Mouse (Mus musculus) liver, embryonic 14.5 days (tissue): ENCODE results near the gene Shc1. TPM values are rescaled to one million over a fixed set of nuclear protein-coding genes. Genes with fewer than 3 reads are reported as not detected.
A peak's percentile ranks its signal among the peaks of the same experiment; 100 is the strongest.

Experiments used
- ATAC-seq: fragments of 200-750 bp; cut with Nextera tagmentation; 2 replicates; pipeline ENCODE4 v1.8.0; 2017; ENCODE audit warnings: moderate number of reproducible peaks, mild to moderate bottlenecking, moderate library complexity; ENCODE audit not compliant: insufficient read depth
- DNase-seq, 3 experiments: peaks; one replicate each; pipeline ENCODE4 v3.0.0-alpha.2; 2012 to 2013; ENCODE audit warnings: low read depth in 3 of 3, low spot score in 3 of 3
- H3K27ac ChIP-seq: fragments of 300-500 bp; sonication (generic); 2 replicates; pipeline ENCODE4 v1.5.1; 2014; ENCODE audit warnings: moderate library complexity, mild to moderate bottlenecking, control low read depth, inconsistent platforms
- H3K27me3 ChIP-seq: fragments of 300-500 bp; sonication (generic); 2 replicates; pipeline ENCODE4 v1.6.1; 2014; ENCODE audit warnings: mild to moderate bottlenecking, low read length, moderate library complexity; ENCODE audit not compliant: control insufficient read depth, insufficient read depth
- H3K36me3 ChIP-seq: fragments of 300-500 bp; sonication (generic); replicated peaks from 2 replicates; pipeline ENCODE4 v1.6.1; 2014; ENCODE audit warnings: low read depth; ENCODE audit not compliant: control insufficient read depth, insufficient read depth
- H3K4me1 ChIP-seq, 2 experiments: fragments of 200-500 bp in 1 of 2; fragments of 300-500 bp in 1 of 2; sonication (generic) in 1 of 2; replicated peaks; 2 replicates each; pipeline ENCODE4 v1.6.1; 2012 to 2014; ENCODE audit warnings: antibody characterized with exemption in 1 of 2, inconsistent platforms in 1 of 2, low read length in 1 of 2; ENCODE audit not compliant: control insufficient read depth in 2 of 2, insufficient read depth in 2 of 2
- H3K4me2 ChIP-seq: fragments of 300-500 bp; sonication (generic); 2 replicates; pipeline ENCODE4 v1.6.1; 2014; ENCODE audit warnings: low read depth, mild to moderate bottlenecking, control low read depth, moderate library complexity
- H3K4me3 ChIP-seq, 2 experiments: fragments of 200-500 bp in 1 of 2; fragments of 300-500 bp in 1 of 2; sonication (generic) in 1 of 2; 2 replicates each; pipeline ENCODE4 v1.5.1; 2012 to 2014; ENCODE audit warnings: low read depth in 2 of 2, low read length in 2 of 2, mild to moderate bottlenecking in 2 of 2, control low read depth in 1 of 2, inconsistent platforms in 1 of 2, moderate library complexity in 1 of 2; ENCODE audit not compliant: insufficient read depth in 1 of 2
- H3K9ac ChIP-seq: fragments of 300-500 bp; sonication (generic); replicated peaks from 2 replicates; pipeline ENCODE4 v1.6.1; 2014; ENCODE audit warnings: mild to moderate bottlenecking, control low read depth, moderate library complexity
- H3K9me3 ChIP-seq: fragments of 300-500 bp; sonication (generic); 2 replicates; pipeline ENCODE4 v1.6.1; 2016; ENCODE audit warnings: low read length, mixed read lengths; ENCODE audit not compliant: control insufficient read depth
- CTCF ChIP-seq: IDR thresholded peaks from 2 replicates; pipeline ENCODE4 v1.5.1; 2016; ENCODE audit warnings: antibody characterized with exemption, low read depth, control low read depth
- EP300 ChIP-seq: IDR thresholded peaks from 2 replicates; pipeline ENCODE4 v1.6.1; 2016; ENCODE audit warnings: antibody characterized with exemption, low read depth
- WGBS: fragments of 180-500 bp; shearing (Covaris S2); extraction: QIAGEN DNeasy Blood & Tissue Kit; methylation state at CpG from one replicate; pipeline ENCODE4 v1.1.7; 2014; ENCODE audit not compliant: insufficient replicate concordance; 5-methylcytosine and 5-hydroxymethylcytosine counted together
- polyA plus RNA-seq, 2 experiments: library from polyadenylated mRNA; depleted of rRNA in 1 of 2; stranded (reverse) in 1 of 2; unstranded in 1 of 2; fragments of >200 nt; fragmentation: Nextera tagmentation in 1 of 2; extraction: Ambion mirVana in 1 of 2; gene quantifications; 2 replicates each; pipeline versions ENCODE4 v1.2.1 to v1.2.3; 2012 to 2014

Shc1 gene
- polyA plus RNA-seq, 2 experiments: 27.5 to 36.9 TPM

DNA sequence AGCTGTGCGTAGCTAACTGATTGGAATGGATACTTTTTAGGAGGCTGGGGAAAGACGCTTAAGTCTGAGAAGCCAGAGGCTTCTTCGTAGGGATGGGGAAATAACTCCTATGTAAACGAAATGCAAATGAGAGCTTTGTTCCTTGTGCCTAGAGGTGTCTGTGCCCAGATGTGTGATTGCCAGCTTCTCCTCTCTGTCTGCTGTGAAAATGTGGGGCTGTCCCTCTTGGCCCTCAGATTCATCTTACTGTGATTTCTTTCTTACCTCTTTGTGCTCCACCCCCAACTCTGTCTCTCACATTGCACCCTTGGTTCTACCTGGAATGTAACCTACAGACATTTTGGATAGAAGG, 21.6 kb upstream of the Shc1 start:
- Histone ChIP-seq H3K36me3 (no peaks in the 10 kb centered on the region), H3K27me3 (peaks cover 17% of the 10 kb centered on the region), H3K27ac (no peak overlapping the region), H3K9me3 (no peaks in the 10 kb centered on the region), H3K4me2 (peak overlapping the region; percentile 98), H3K4me1 (peaks cover 9 to 16% of the 10 kb centered on the region in 2 experiments), H3K4me3 (peak overlapping the region in 1 of 2 experiments; percentile 61; a peak in 2 of 4 replicates), H3K9ac (peak overlapping the region; percentile 66)
- DNase-seq (no peak), ATAC-seq (no peak)
- no peak for TF ChIP-seq CTCF
- no peak for TF ChIP-seq EP300
- WGBS: under 1% methylated on average over 4 of the region's 4 CpGs

DNA sequence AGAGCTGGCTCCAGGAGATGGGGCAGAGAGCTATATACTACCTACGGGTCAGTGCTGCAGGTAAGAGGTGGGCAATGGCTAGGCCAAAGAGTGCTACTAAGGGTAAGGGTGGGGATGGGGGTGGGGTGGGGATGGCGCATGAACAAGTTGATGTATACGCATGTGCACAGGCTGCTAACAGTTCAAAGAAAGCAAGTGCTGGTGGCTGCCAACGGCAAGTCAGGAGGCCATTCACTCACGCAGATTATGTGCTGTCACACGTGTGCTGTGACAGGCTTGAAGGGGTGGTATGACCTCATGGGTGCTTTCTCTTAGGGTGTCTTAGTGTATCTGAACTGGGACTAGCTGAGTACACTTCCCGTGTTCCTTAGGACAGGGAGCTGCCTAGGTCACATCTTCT, 16.9 kb upstream of the Shc1 start:
- DNase-seq (no peak), ATAC-seq (no peak)
- 0 out of 2 replicates have a peak, but pooled peaks cover 2% of the 10 kb centered on the region for H3K36me3 ChIP-seq
- H3K9ac ChIP-seq: no peak overlapping the region
- no peak overlapping the region for H3K4me3 ChIP-seq
- H3K27me3 ChIP-seq: no peaks in the 10 kb centered on the region
- H3K9me3 ChIP-seq: no peaks in the 10 kb centered on the region
- H3K4me2 ChIP-seq: no peak overlapping the region
- WGBS: 80% methylated on average over 7 of the region's 7 CpGs
- peaks cover 0 to 6% of the 10 kb centered on the region in 2 experiments; a peak in 1 of 4 replicates for H3K4me1 ChIP-seq
- no peak overlapping the region for H3K27ac ChIP-seq
- TF ChIP-seq CTCF (no peak), EP300 (no peak)

DNA sequence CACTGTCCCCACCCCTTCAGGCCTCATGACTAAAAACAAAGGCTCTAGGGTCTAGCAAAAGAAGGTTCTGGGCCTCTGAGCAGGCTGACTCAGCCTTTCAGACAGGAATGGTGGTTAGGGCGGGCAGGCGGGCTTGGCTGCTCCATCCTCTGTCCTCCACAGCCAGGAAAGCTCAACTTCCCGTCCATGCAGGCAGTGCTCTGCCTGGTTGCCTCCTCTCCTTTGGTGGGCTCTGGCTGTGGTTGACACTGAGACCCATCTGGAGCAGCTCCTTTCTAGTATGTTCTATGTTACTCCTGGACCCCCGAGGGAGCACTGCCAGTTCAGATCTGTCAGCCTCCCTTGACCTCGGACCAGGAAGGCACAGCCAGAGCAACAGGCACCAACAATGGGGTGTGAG, 15.6 kb upstream of the Shc1 start, which contains the start of gene Lenep:
Gene Lenep (minus strand): TSS at position 101 of the 400 bp plus-strand sequence.
- H3K36me3 ChIP-seq: 0 out of 2 replicates have a peak, but pooled peaks cover 2% of the 10 kb centered on the region
- no peak within 1 kb of the TSS for H3K27ac ChIP-seq
- ATAC-seq (no peak), DNase-seq (no peak)
- H3K9ac ChIP-seq: no peak within 1 kb of the TSS
- TF ChIP-seq EP300 (no peak), CTCF (no peak)
- 70% methylated on average over 5 of the region's 5 CpGs for WGBS
- H3K4me2 ChIP-seq: no peak within 1 kb of the TSS
- no peak within 1 kb of the TSS for H3K4me3 ChIP-seq
- H3K4me1 ChIP-seq: no peaks in the 10 kb centered on the region
- H3K27me3 ChIP-seq: no peaks in the 10 kb centered on the region
- H3K9me3 ChIP-seq: no peaks in the 10 kb centered on the region

DNA sequence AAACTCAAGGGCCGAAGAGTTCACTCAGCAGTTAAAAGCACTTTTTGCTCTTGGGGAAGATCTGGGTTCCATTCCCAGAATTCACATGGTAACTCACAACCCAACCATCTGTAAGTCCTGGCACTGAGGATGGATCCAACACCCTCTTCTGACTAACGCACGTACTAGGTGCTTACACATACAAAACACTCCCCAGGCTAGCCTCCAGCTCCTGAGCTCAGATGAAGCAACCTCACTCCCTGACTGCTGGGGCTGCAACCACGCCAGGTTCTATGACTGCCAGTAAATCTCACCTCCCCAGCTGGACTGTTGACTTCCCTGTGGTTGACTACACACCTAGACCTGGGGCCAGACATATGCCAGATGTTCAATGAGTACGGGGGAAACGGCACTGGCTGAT, 11.4 kb upstream of the Shc1 start:
- no peak overlapping the region for H3K9ac ChIP-seq
- WGBS: 84% methylated on average over 6 of the region's 6 CpGs
- H3K36me3 ChIP-seq: 0 out of 2 replicates have a peak, but pooled peaks cover 2% of the 10 kb centered on the region
- TF ChIP-seq CTCF: no peak
- no peak for TF ChIP-seq EP300
- no peak overlapping the region for H3K4me3 ChIP-seq
- H3K27ac ChIP-seq: no peak overlapping the region
- DNase-seq (no peak), ATAC-seq (no peak)
- H3K4me2 ChIP-seq: no peak overlapping the region
- no peaks in the 10 kb centered on the region for H3K9me3 ChIP-seq
- H3K4me1 ChIP-seq: peaks cover 4 to 5% of the 10 kb centered on the region in 2 experiments
- H3K27me3 ChIP-seq: no peaks in the 10 kb centered on the region

DNA sequence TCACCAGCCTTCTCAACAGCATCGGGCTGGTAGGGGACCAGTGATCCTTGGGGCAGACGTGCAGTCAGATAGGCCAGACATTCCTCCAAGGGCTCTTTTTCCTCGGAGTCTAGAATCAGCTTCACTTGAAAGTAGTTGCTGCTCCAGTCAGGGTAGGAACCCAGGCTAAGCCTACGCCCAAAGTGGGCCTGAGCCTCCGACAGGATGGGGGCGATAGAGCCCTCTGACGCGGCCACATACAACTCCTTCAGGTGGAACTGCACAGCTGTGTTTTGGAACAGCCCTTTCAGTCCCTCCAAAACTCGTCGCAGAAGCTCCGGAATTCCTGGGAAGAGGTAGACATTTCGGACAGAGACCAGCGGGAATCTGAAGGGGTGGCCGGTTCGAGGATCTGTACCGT, 9.8 kb upstream of the Shc1 start:
- H3K27me3 ChIP-seq: no peaks in the 10 kb centered on the region
- ATAC-seq (no peak), DNase-seq (no peak)
- H3K4me3 ChIP-seq: no peak overlapping the region
- H3K27ac ChIP-seq: no peak overlapping the region
- H3K36me3 ChIP-seq: peaks cover 2% of the 10 kb centered on the region; the same call in 1 of the 2 replicates
- H3K4me1 ChIP-seq: peaks cover 4 to 6% of the 10 kb centered on the region in 2 experiments
- H3K9ac ChIP-seq: no peak overlapping the region
- no peak overlapping the region for H3K4me2 ChIP-seq
- WGBS: 75% methylated on average over 16 of the region's 16 CpGs
- no peak for TF ChIP-seq CTCF
- TF ChIP-seq EP300: no peak
- no peaks in the 10 kb centered on the region for H3K9me3 ChIP-seq
